Mouse (Mus musculus) CH12.LX (cell line): ENCODE measurements around the gene Wnk2.

Experiments
- CTCF ChIP-seq, 2 experiments: IDR thresholded peaks in 1 of 2; conservative IDR thresholded peaks in 1 of 2; 2 replicates each; pipeline ENCODE4 v1.5.1; 2011 to 2012; ENCODE audit warnings: low read depth in 2 of 2, low read length in 2 of 2, improper control_type of control experiment in 1 of 2, inconsistent platforms in 1 of 2, mild to moderate bottlenecking in 1 of 2, moderate library complexity in 1 of 2
- SIN3A ChIP-seq: IDR thresholded peaks from 2 replicates; pipeline ENCODE4 v1.6.1; 2012; ENCODE audit warnings: low read length, improper control_type of control experiment, inconsistent platforms

DNA sequence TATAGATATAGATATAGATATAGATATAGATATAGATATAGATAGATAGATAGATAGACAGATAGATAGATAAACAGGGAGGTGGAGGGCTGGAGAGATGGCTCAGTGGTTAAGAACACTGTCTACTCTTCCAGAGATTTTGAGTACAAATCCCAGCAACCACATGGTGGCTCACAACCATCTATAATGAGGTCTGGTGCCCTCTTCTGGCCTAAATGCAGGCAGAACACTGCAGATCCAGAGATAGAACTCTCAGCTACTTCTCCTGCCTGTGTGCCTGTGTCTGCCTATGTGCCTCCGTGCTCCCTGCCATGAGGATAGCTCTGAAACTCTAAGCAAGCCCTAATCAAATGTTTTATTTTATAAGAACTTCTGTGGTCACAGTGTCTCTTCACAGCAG lies 100.4 kb downstream of the Wnk2 start:
- TF ChIP-seq SIN3A (no peak), CTCF (conservative IDR thresholded peaks at IDR 0.05 in 1 of 2, IDR thresholded peaks at IDR 0.05 in 1 of 2; ENCODE audit: low read depth in 2 of 2, low read length in 2 of 2) (peak in 1 of 2 experiments; percentile 50; a peak in 2 of 4 replicates)
